Mouse (Mus musculus): ENCODE results near the gene Uchl1.

GRCm38 (mm10) chr5:66718413-66718812, 42.5 kb downstream of the Uchl1 start:
- TF ChIP-seq CTCF (conservative IDR thresholded peaks at IDR 0.05; ENCODE audit: low read length) (no peak), NANOG (IDR thresholded peaks at IDR 0.05; ENCODE audit: borderline replicate concordance, low read length) (peak; percentile 57; the same call in 1 of the 2 replicates)

All from E14TG2a.4 (cell line).